Mouse (Mus musculus): ENCODE data around the gene Fbxw11. TPM values are rescaled to one million over a fixed set of nuclear protein-coding genes. Genes with fewer than 3 reads are reported as not detected.

Gene Fbxw11
- polyA plus RNA-seq, 1 experiment from 2014 or later = 15.4 TPM

DNA sequence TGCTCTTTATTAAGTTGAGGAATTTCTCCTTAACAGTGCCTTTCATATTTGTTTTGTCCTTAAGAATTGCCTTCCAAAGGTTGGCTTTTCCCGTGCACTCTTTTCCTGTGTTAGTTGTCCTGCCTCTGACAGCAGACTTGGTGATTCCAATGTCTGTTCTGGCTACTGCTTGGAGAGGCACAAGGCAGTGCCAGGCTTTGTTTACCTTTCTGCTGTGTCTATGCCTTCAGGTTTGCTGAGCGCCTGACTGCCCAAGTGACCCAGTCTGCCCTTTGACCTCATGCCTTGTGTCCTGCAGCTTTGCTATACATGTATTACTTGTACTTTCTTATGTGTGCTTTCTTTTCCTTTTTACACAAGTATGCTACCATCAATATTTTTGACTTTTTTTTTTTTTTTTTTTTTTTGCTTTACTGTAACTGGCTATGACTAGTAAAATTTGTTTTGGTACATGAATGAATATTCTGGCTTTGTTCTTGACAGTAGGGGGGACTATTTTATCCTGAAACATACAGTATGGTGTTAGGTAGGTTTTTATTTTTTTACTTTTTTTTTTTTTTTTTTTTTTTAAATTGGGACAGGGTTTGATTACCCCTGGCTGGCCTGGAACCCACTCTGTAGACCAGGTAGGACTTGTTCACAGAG lies 54.0 kb downstream of the Fbxw11 start:
- Histone ChIP-seq H3K4me2 (ENCODE audit: low read depth, low read length) (no peak overlapping the region), H3K27me3 (ENCODE audit: insufficient read depth, low read length) (no peaks in the 10 kb centered on the region), H3K4me3 (ENCODE audit: low read depth, low read length) (no peak overlapping the region), H3K4me1 (ENCODE audit: insufficient read depth) (peaks cover 19% of the 10 kb centered on the region), H3K9me3 (ENCODE audit: low read length) (no peaks in the 10 kb centered on the region), H3K36me3 (replicated peaks; ENCODE audit: insufficient read depth, low read length) (no peaks in the 10 kb centered on the region), H3K9ac (replicated peaks) (no peak overlapping the region), H3K27ac (ENCODE audit: low read depth) (no peak overlapping the region)
- WGBS (ENCODE audit: insufficient replicate concordance) = 54% methylated on average over 2 of the region's 2 CpGs
- ATAC-seq (no peak), DNase-seq (peak; percentile 26)
- no peak for TF ChIP-seq CTCF (IDR thresholded peaks at IDR 0.05; ENCODE audit: low read depth)
- no peak for TF ChIP-seq EP300 (IDR thresholded peaks at IDR 0.05; ENCODE audit: low read depth)

DNA sequence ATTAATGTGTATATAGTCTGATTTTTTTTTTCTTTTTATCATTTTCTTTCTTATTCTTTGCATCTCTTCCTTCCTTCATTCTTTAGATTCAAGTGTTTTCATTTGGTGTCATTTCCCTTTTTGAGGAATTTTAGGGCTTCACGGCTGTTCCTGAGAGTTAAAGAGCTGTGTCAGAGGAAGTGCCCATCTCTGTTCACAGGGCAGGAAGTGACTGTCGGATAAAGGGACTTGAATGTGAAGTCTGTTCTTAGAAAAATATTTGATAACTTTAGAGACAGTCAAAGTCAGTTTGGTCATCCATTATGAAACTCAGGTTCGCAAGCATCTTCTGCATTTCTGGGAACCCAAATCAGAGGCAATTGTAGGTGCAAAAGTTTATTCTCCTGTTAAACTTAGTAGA lies 55.2 kb downstream of the Fbxw11 start:
- Histone ChIP-seq H3K27ac (ENCODE audit: low read depth) (no peak overlapping the region), H3K9ac (replicated peaks) (no peak overlapping the region), H3K4me1 (ENCODE audit: insufficient read depth) (peaks cover 19% of the 10 kb centered on the region), H3K4me3 (ENCODE audit: low read depth, low read length) (no peak overlapping the region), H3K4me2 (ENCODE audit: low read depth, low read length) (no peak overlapping the region), H3K36me3 (replicated peaks; ENCODE audit: insufficient read depth, low read length) (no peaks in the 10 kb centered on the region), H3K9me3 (ENCODE audit: low read length) (no peaks in the 10 kb centered on the region), H3K27me3 (ENCODE audit: insufficient read depth, low read length) (no peaks in the 10 kb centered on the region)
- TF ChIP-seq CTCF (IDR thresholded peaks at IDR 0.05; ENCODE audit: low read depth) (no peak), EP300 (IDR thresholded peaks at IDR 0.05; ENCODE audit: low read depth) (no peak)
- ATAC-seq = no peak
- DNase-seq = no peak
- 26% methylated on average over 3 of the region's 3 CpGs for WGBS (ENCODE audit: insufficient replicate concordance)

DNA sequence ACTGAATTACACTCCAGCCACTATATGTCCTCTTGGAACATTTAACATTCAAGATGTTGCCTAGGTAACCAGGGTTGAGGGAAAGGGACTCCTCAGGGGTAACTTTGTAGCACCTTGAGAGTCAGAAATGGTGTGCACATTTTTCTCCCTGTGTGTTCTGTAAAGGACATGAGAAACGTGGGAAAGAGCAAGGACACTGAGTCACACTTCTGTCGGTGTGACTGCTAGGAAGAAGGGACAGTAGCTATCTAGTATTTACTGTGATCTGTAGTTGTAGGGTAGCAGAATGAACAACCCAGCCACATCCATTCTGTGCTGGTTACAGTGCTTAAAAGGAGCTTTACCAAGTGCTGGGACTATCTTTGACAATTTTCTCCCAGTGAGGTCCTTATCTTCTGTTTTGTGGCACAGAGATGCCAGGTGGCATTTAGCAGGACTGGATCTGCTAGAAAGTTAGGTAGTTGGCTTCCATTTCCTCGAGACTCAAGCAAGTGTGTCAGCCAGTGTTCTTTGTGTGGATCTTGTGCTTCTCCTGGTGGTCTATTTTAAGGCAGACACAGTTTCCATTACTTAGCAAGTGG lies 57.5 kb downstream of the Fbxw11 start:
- no peak overlapping the region for H3K27ac ChIP-seq (ENCODE audit: low read depth)
- no peaks in the 10 kb centered on the region for H3K9me3 ChIP-seq (ENCODE audit: low read length)
- no peaks in the 10 kb centered on the region for H3K36me3 ChIP-seq (replicated peaks; ENCODE audit: insufficient read depth, low read length)
- H3K4me3 ChIP-seq (ENCODE audit: low read depth, low read length) = no peak overlapping the region
- no peak overlapping the region for H3K4me2 ChIP-seq (ENCODE audit: low read depth, low read length)
- 61% methylated on average over 3 of the region's 3 CpGs for WGBS (ENCODE audit: insufficient replicate concordance)
- H3K9ac ChIP-seq (replicated peaks) = no peak overlapping the region
- peaks cover 19% of the 10 kb centered on the region for H3K4me1 ChIP-seq (ENCODE audit: insufficient read depth)
- ATAC-seq (no peak), DNase-seq (no peak)
- no peaks in the 10 kb centered on the region for H3K27me3 ChIP-seq (ENCODE audit: insufficient read depth, low read length)
- TF ChIP-seq EP300 (IDR thresholded peaks at IDR 0.05; ENCODE audit: low read depth) (no peak), CTCF (IDR thresholded peaks at IDR 0.05; ENCODE audit: low read depth) (no peak)

DNA sequence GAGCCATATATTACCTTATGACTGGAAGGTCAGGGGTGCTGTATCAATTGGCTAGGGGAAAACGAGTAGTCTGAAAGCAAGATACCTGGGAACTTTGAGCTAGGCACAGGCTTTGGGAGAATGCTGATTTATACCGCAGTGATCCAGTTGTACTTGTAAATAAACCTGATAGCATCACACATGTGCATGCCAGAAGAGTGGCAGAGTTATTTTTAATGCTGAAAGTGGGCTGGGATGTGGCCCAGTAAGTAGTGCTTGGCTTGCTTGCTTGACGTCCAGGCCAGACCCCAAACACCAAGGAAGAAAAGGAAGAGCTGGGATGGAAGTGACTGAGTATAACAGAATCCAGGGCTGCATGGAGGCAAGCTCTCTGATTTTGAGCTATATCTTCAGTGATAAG lies 59.0 kb downstream of the Fbxw11 start:
- Histone ChIP-seq H3K9ac (replicated peaks) (no peak overlapping the region), H3K36me3 (replicated peaks; ENCODE audit: insufficient read depth, low read length) (no peaks in the 10 kb centered on the region), H3K4me1 (ENCODE audit: insufficient read depth) (peaks cover 15% of the 10 kb centered on the region), H3K4me3 (ENCODE audit: low read depth, low read length) (no peak overlapping the region), H3K27me3 (ENCODE audit: insufficient read depth, low read length) (no peaks in the 10 kb centered on the region), H3K4me2 (ENCODE audit: low read depth, low read length) (no peak overlapping the region), H3K9me3 (ENCODE audit: low read length) (no peaks in the 10 kb centered on the region), H3K27ac (ENCODE audit: low read depth) (no peak overlapping the region)
- 57% methylated on average over 3 of the region's 3 CpGs for WGBS (ENCODE audit: insufficient replicate concordance)
- no peak for DNase-seq
- no peak for TF ChIP-seq EP300 (IDR thresholded peaks at IDR 0.05; ENCODE audit: low read depth)
- TF ChIP-seq CTCF (IDR thresholded peaks at IDR 0.05; ENCODE audit: low read depth) = no peak
- ATAC-seq = no peak

DNA sequence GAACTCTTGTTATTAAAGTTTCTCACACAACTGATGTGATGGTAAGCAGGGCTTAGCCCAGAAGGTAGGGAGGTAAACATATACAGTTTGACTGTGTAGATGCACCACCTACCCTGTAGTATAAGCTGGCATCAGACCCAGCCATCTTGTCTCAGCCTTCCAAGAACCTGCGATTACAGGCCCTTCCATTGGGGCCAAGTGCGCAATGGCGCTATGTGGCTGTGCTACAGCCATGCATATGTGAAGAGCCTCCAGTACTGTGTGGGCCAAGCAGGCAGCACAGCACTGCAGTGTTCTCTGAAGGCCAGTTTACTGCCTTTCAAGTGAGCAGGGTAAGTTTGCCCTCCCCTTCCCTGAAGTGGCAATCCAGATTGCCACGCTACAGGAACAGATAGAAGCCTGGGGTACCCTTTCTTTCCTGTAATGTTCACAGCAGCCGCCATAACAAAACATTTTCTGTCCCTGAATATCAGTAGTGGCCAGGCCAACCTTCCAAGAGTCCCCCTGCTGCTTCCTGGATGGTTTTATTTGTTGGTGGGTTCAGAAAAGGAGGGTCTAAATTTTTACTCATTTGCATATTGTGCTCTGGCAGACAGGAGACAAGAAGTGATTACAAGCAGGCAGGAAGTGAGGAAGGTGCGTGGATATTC lies 61.8 kb downstream of the Fbxw11 start:
- ATAC-seq (no peak), DNase-seq (no peak)
- Histone ChIP-seq H3K9me3 (ENCODE audit: low read length) (no peaks in the 10 kb centered on the region), H3K27ac (ENCODE audit: low read depth) (no peak overlapping the region), H3K4me3 (ENCODE audit: low read depth, low read length) (no peak overlapping the region), H3K27me3 (ENCODE audit: insufficient read depth, low read length) (no peaks in the 10 kb centered on the region), H3K4me2 (ENCODE audit: low read depth, low read length) (no peak overlapping the region), H3K36me3 (replicated peaks; ENCODE audit: insufficient read depth, low read length) (no peaks in the 10 kb centered on the region), H3K9ac (replicated peaks) (no peak overlapping the region), H3K4me1 (ENCODE audit: insufficient read depth) (no peaks in the 10 kb centered on the region; the same call in 1 of the 2 replicates)
- WGBS (ENCODE audit: insufficient replicate concordance) = 81% methylated on average over 6 of the region's 6 CpGs
- no peak for TF ChIP-seq EP300 (IDR thresholded peaks at IDR 0.05; ENCODE audit: low read depth)
- TF ChIP-seq CTCF (IDR thresholded peaks at IDR 0.05; ENCODE audit: low read depth) = no peak

DNA sequence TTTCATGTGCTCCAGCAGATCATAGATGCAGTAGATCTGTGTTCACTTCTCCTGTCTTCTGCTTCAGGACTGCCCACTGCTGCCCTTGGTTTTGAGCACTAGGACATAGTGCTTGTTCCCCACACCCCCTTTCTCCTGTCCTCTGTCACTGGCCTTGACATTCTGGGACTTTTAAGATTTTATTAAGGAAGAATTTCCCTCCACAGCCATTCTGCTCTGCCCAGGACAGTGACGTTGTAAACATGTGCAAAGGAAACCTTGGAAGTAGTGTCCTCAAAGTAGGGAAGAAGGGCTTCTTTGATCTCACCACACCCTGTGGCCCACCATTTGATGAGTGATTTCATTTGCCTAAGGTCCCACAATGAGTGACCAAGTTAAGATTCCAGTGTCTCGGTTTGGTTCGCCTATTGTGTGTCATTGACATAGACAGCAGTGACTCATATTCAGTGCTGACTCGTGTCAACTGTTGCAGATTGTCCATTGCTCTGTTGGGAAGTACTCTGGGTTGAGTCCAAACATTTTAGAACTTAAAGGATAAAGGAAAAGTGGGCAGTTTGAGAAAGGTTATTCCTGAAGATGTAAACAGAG lies 64.0 kb downstream of the Fbxw11 start:
- 75% methylated on average over 4 of the region's 4 CpGs for WGBS (ENCODE audit: insufficient replicate concordance)
- Histone ChIP-seq H3K27me3 (ENCODE audit: insufficient read depth, low read length) (no peaks in the 10 kb centered on the region), H3K27ac (ENCODE audit: low read depth) (no peak overlapping the region)

More for the DNA sequence above, 64.0 kb downstream of the Fbxw11 start:
- Histone ChIP-seq H3K9ac (replicated peaks) (no peak overlapping the region), H3K9me3 (ENCODE audit: low read length) (no peaks in the 10 kb centered on the region), H3K36me3 (replicated peaks; ENCODE audit: insufficient read depth, low read length) (no peaks in the 10 kb centered on the region), H3K4me3 (ENCODE audit: low read depth, low read length) (no peak overlapping the region), H3K4me2 (ENCODE audit: low read depth, low read length) (no peak overlapping the region), H3K4me1 (ENCODE audit: insufficient read depth) (no peaks in the 10 kb centered on the region; the same call in 1 of the 2 replicates)
- TF ChIP-seq EP300 (IDR thresholded peaks at IDR 0.05; ENCODE audit: low read depth) (no peak), CTCF (IDR thresholded peaks at IDR 0.05; ENCODE audit: low read depth) (no peak)
- ATAC-seq (no peak), DNase-seq (no peak)

All from liver, postnatal 0 days (tissue).